Mouse (Mus musculus): ENCODE measurements around the gene 5430419D17Rik. TPM values are rescaled to one million over a fixed set of nuclear protein-coding genes. Genes with fewer than 3 reads are reported as not detected.

Gene 5430419D17Rik
- polyA plus RNA-seq, 1 experiment from 2014 or later = 0.30 TPM

- Histone ChIP-seq H3K9me3 (replicated peaks) (no peaks in the 10 kb centered on the region), H3K27ac (no peak overlapping the region), H3K4me2 (no peak overlapping the region), H3K4me1 (replicated peaks) (peaks cover 3% of the 10 kb centered on the region; the same call in 1 of the 2 replicates), H3K27me3 (no peaks in the 10 kb centered on the region), H3K9ac (no peak overlapping the region), H3K36me3 (no peaks in the 10 kb centered on the region), H3K4me3 (no peak overlapping the region)
- WGBS = 74% methylated on average over 7 of the region's 7 CpGs
- no peak for ATAC-seq (replicated peaks; ENCODE audit: insufficient number of reproducible peaks, insufficient read depth, low FRiP score, low read depth)
These were observed 140.3 kb downstream of the 5430419D17Rik start for GRCm38 (mm10) chr7:131314493-131314892.

- H3K4me1 ChIP-seq (replicated peaks) = peaks cover 3% of the 10 kb centered on the region; the same call in 1 of the 2 replicates
- ATAC-seq (replicated peaks; ENCODE audit: insufficient number of reproducible peaks, insufficient read depth, low FRiP score, low read depth) = no peak
- WGBS = 52% methylated on average over 12 of the region's 12 CpGs
These were observed 143.4 kb downstream of the 5430419D17Rik start for GRCm38 (mm10) chr7:131317587-131317986.

GRCm38 (mm10) chr7:131318340-131318739 is 144.1 kb downstream of the 5430419D17Rik start:
- no peaks in the 10 kb centered on the region for H3K36me3 ChIP-seq
- H3K27ac ChIP-seq = no peak overlapping the region
- H3K9ac ChIP-seq = no peak overlapping the region
- no peak for ATAC-seq (replicated peaks; ENCODE audit: insufficient number of reproducible peaks, insufficient read depth, low FRiP score, low read depth)
- 51% methylated on average over 5 of the region's 7 CpGs for WGBS
- no peak overlapping the region for H3K4me3 ChIP-seq
- no peaks in the 10 kb centered on the region for H3K9me3 ChIP-seq (replicated peaks)
- H3K27me3 ChIP-seq = no peaks in the 10 kb centered on the region
- peaks cover 3% of the 10 kb centered on the region; the same call in 1 of the 2 replicates for H3K4me1 ChIP-seq (replicated peaks)
- H3K4me2 ChIP-seq = peak overlapping the region; percentile 27

More at GRCm38 (mm10) chr7:131317587-131317986, 143.4 kb downstream of the 5430419D17Rik start:
- H3K36me3 ChIP-seq = no peaks in the 10 kb centered on the region
- H3K9me3 ChIP-seq (replicated peaks) = no peaks in the 10 kb centered on the region
- no peak overlapping the region for H3K9ac ChIP-seq
- H3K4me3 ChIP-seq = no peak overlapping the region
- H3K27me3 ChIP-seq = no peaks in the 10 kb centered on the region
- H3K4me2 ChIP-seq = no peak overlapping the region
- no peak overlapping the region for H3K27ac ChIP-seq

- no peak within 1 kb of the TSS for H3K4me2 ChIP-seq
- no peaks in the 10 kb centered on the region for H3K9me3 ChIP-seq (replicated peaks)
- no peaks in the 10 kb centered on the region for H3K27me3 ChIP-seq
- no peak within 1 kb of the TSS for H3K27ac ChIP-seq
- H3K9ac ChIP-seq = no peak within 1 kb of the TSS
- H3K36me3 ChIP-seq = no peaks in the 10 kb centered on the region
- no peak within 1 kb of the TSS for H3K4me3 ChIP-seq
- H3K4me1 ChIP-seq (replicated peaks) = peaks cover 3% of the 10 kb centered on the region; the same call in 1 of the 2 replicates
- WGBS = 79% methylated on average over 2 of the region's 2 CpGs
- no peak for ATAC-seq (replicated peaks; ENCODE audit: insufficient number of reproducible peaks, insufficient read depth, low FRiP score, low read depth)
These were observed 148.0 kb downstream of the 5430419D17Rik start, which contains the start of gene Cuzd1 for GRCm38 (mm10) chr7:131322192-131322591. Gene Cuzd1 (minus strand): TSS chr7:131322292.

- Histone ChIP-seq H3K27ac (no peak overlapping the region), H3K27me3 (no peaks in the 10 kb centered on the region), H3K4me3 (no peak overlapping the region), H3K36me3 (no peaks in the 10 kb centered on the region), H3K4me1 (replicated peaks) (no peaks in the 10 kb centered on the region), H3K9me3 (replicated peaks) (no peaks in the 10 kb centered on the region), H3K9ac (no peak overlapping the region), H3K4me2 (no peak overlapping the region)
- WGBS = 83% methylated on average over 5 of the region's 5 CpGs
- ATAC-seq (replicated peaks; ENCODE audit: insufficient number of reproducible peaks, insufficient read depth, low FRiP score, low read depth) = no peak
These were observed 152.9 kb downstream of the 5430419D17Rik start for GRCm38 (mm10) chr7:131327054-131327453.

GRCm38 (mm10) chr7:131329416-131329815 is 155.2 kb downstream of the 5430419D17Rik start, which contains the start of gene Fam24b:
Gene Fam24b (minus strand): TSS chr7:131329516.
- Histone ChIP-seq H3K9me3 (replicated peaks) (no peaks in the 10 kb centered on the region), H3K4me1 (replicated peaks) (no peaks in the 10 kb centered on the region), H3K36me3 (no peaks in the 10 kb centered on the region), H3K4me3 (no peak within 1 kb of the TSS), H3K4me2 (no peak within 1 kb of the TSS), H3K27me3 (no peaks in the 10 kb centered on the region), H3K27ac (no peak within 1 kb of the TSS), H3K9ac (no peak within 1 kb of the TSS)
- ATAC-seq (replicated peaks; ENCODE audit: insufficient number of reproducible peaks, insufficient read depth, low FRiP score, low read depth) = no peak
- WGBS = 88% methylated on average over 5 of the region's 5 CpGs

- Histone ChIP-seq H3K36me3 (no peaks in the 10 kb centered on the region), H3K4me3 (no peak overlapping the region), H3K27me3 (no peaks in the 10 kb centered on the region), H3K9ac (no peak overlapping the region), H3K27ac (no peak overlapping the region), H3K4me1 (replicated peaks) (no peaks in the 10 kb centered on the region), H3K9me3 (replicated peaks) (no peaks in the 10 kb centered on the region), H3K4me2 (no peak overlapping the region)
- no peak for ATAC-seq (replicated peaks; ENCODE audit: insufficient number of reproducible peaks, insufficient read depth, low FRiP score, low read depth)
- 60% methylated on average over 2 of the region's 2 CpGs for WGBS
These were observed 157.5 kb downstream of the 5430419D17Rik start for GRCm38 (mm10) chr7:131331688-131332087.

- H3K4me2 ChIP-seq = no peak within 1 kb of the TSS
- no peaks in the 10 kb centered on the region; the same call in 1 of the 2 replicates for H3K4me1 ChIP-seq (replicated peaks)
- WGBS = 51% methylated on average over 1 of the region's 1 CpGs
- H3K36me3 ChIP-seq = no peaks in the 10 kb centered on the region
- no peaks in the 10 kb centered on the region for H3K9me3 ChIP-seq (replicated peaks)
- ATAC-seq (replicated peaks; ENCODE audit: insufficient number of reproducible peaks, insufficient read depth, low FRiP score, low read depth) = no peak
- H3K27me3 ChIP-seq = no peaks in the 10 kb centered on the region
- H3K9ac ChIP-seq = no peak within 1 kb of the TSS
- no peak within 1 kb of the TSS for H3K27ac ChIP-seq
- H3K4me3 ChIP-seq = no peak within 1 kb of the TSS
These were observed 159.4 kb downstream of the 5430419D17Rik start, which contains the start of gene Fam24a for GRCm38 (mm10) chr7:131333564-131333963. Gene Fam24a (plus strand): TSS chr7:131333864.

- H3K36me3 ChIP-seq = peaks cover 24% of the 10 kb centered on the region
- H3K27ac ChIP-seq = no peak overlapping the region
- no peak overlapping the region for H3K4me3 ChIP-seq
- H3K27me3 ChIP-seq = no peaks in the 10 kb centered on the region
- no peak overlapping the region for H3K4me2 ChIP-seq
- ATAC-seq (replicated peaks; ENCODE audit: insufficient number of reproducible peaks, insufficient read depth, low FRiP score, low read depth) = no peak
- H3K9me3 ChIP-seq (replicated peaks) = no peaks in the 10 kb centered on the region
- 69% methylated on average over 8 of the region's 8 CpGs for whole genome bisulfite sequencing
- H3K9ac ChIP-seq = no peak overlapping the region
- no peaks in the 10 kb centered on the region; the same call in 1 of the 2 replicates for H3K4me1 ChIP-seq (replicated peaks)
These were observed 163.4 kb downstream of the 5430419D17Rik start for GRCm38 (mm10) chr7:131337502-131338068.

- no peak for ATAC-seq (replicated peaks; ENCODE audit: insufficient number of reproducible peaks, insufficient read depth, low FRiP score, low read depth)
- H3K4me1 ChIP-seq (replicated peaks) = no peaks in the 10 kb centered on the region
- no peak overlapping the region for H3K4me2 ChIP-seq
- no peak overlapping the region for H3K9ac ChIP-seq
- H3K27me3 ChIP-seq = no peaks in the 10 kb centered on the region
- H3K4me3 ChIP-seq = no peak overlapping the region
- H3K9me3 ChIP-seq (replicated peaks) = no peaks in the 10 kb centered on the region
- WGBS = 85% methylated on average over 7 of the region's 7 CpGs
- no peak overlapping the region for H3K27ac ChIP-seq
- peaks cover 48% of the 10 kb centered on the region for H3K36me3 ChIP-seq
These were observed 171.8 kb downstream of the 5430419D17Rik start for GRCm38 (mm10) chr7:131345856-131346541.

Data from heart, embryonic 15.5 days (tissue).